Mouse (Mus musculus) E14TG2a.4 (cell line): ENCODE results near the gene Gm43191.
A peak's percentile ranks its signal among the peaks of the same experiment; 100 is the strongest.

Source experiments
- H3K27me3 ChIP-seq: 2 replicates; pipeline ENCODE4 v1.6.1; 2014; ENCODE audit warnings: low read length, control low read depth; ENCODE audit not compliant: insufficient read depth
- H3K36me3 ChIP-seq: 2 replicates; pipeline ENCODE4 v1.6.1; 2014; ENCODE audit warnings: low read length, control low read depth; ENCODE audit not compliant: insufficient read depth
- H3K4me1 ChIP-seq: replicated peaks from 2 replicates; pipeline ENCODE4 v1.6.1; 2014; ENCODE audit warnings: low read depth, low read length, control low read depth
- H3K4me3 ChIP-seq: replicated peaks from 2 replicates; pipeline ENCODE4 v1.5.1; 2014; ENCODE audit warnings: mild to moderate bottlenecking, low read length
- H3K9me3 ChIP-seq: 2 replicates; pipeline ENCODE4 v1.6.1; 2014; ENCODE audit warnings: low read length, control low read depth
- CTCF ChIP-seq: conservative IDR thresholded peaks from 2 replicates; pipeline ENCODE4 v1.5.1; 2014; ENCODE audit warnings: low read length
- NANOG ChIP-seq: IDR thresholded peaks from 2 replicates; pipeline ENCODE4 v1.6.1; 2014; ENCODE audit warnings: borderline replicate concordance, low read length, mixed read lengths
- POU5F1 ChIP-seq: IDR thresholded peaks from 2 replicates; pipeline ENCODE4 v1.6.1; 2014; ENCODE audit warnings: low read length, borderline replicate concordance

Gene Gm43191

GRCm38 (mm10) chr3:116711624-116712435 lies 30.8 kb upstream of the Gm43191 start:
- Histone ChIP-seq H3K27me3 (peaks cover 18% of the 10 kb centered on the region), H3K9me3 (no peaks in the 10 kb centered on the region), H3K36me3 (peaks cover 3% of the 10 kb centered on the region), H3K4me1 (peaks cover 18% of the 10 kb centered on the region), H3K4me3 (peak overlapping the region; percentile 94)
- TF ChIP-seq CTCF (no peak), POU5F1 (no peak), NANOG (no peak)

- Histone ChIP-seq H3K27me3 (peaks cover 18% of the 10 kb centered on the region), H3K9me3 (no peaks in the 10 kb centered on the region), H3K4me3 (peak overlapping the region; percentile 94), H3K4me1 (peaks cover 18% of the 10 kb centered on the region), H3K36me3 (peaks cover 7% of the 10 kb centered on the region)
- no peak for TF ChIP-seq CTCF
- no peak for TF ChIP-seq NANOG
- TF ChIP-seq POU5F1 = no peak
Measured at GRCm38 (mm10) chr3:116710941-116711340, 29.9 kb upstream of the Gm43191 start.

GRCm38 (mm10) chr3:116705637-116706204 lies 24.7 kb upstream of the Gm43191 start:
- Histone ChIP-seq H3K4me1 (peaks cover 19% of the 10 kb centered on the region), H3K9me3 (no peaks in the 10 kb centered on the region), H3K36me3 (peaks cover 7% of the 10 kb centered on the region), H3K27me3 (no peaks in the 10 kb centered on the region), H3K4me3 (no peak overlapping the region)
- no peak for TF ChIP-seq NANOG
- no peak for TF ChIP-seq CTCF
- no peak for TF ChIP-seq POU5F1

DNA sequence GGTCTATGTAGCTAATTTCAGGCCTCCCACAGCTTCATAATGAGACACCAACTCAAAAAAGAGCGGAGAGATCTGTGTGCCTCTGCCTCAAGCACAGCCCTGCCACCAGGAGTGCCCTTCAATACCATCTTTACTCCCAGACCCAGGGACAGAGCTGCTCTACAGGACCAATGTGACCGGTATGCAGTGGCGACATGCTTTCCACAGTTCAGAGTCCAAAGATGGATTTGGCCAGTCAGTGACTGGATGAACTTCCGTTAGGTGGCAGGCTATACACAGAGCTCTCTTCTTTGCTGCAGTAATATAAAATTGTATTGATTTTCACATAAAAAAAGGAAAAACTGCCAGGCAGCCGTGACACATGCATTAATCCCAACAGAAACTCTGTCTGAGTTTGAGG lies 22.8 kb upstream of the Gm43191 start:
- Histone ChIP-seq H3K4me1 (peaks cover 18% of the 10 kb centered on the region), H3K4me3 (no peak overlapping the region), H3K36me3 (peaks cover 7% of the 10 kb centered on the region), H3K9me3 (no peaks in the 10 kb centered on the region), H3K27me3 (no peaks in the 10 kb centered on the region)
- TF ChIP-seq POU5F1 (no peak), CTCF (no peak), NANOG (no peak)

DNA sequence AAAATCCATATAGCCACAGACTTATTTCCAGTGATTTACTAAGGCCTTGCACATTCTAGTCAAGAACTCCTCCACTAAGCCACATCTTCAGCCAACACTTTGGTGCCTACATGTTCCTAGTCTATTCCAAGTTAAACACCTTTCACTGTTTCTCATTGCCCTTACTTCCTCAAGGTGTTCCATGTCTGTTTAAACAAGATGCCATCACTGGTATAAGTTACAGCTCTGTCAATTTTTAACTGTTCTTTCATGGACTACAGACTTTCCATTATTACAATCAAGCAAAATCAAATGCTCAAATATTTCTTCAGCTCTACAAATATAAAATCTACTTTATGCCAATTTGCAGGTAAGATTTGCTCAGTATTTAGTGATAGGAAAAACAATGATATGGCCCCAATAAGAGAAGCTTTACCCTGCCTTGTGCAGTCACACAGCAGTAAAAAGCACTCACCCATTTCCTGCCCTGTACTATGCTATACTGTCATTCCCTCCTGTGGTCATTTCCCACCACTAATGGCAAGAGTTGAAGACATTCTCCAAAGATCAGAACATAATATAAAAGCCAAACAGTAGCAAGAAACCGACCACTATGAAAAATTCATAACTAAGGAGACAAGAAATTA lies 21.7 kb upstream of the Gm43191 start:
- Histone ChIP-seq H3K4me3 (no peak overlapping the region), H3K36me3 (peaks cover 7% of the 10 kb centered on the region), H3K9me3 (no peaks in the 10 kb centered on the region), H3K4me1 (peaks cover 18% of the 10 kb centered on the region), H3K27me3 (no peaks in the 10 kb centered on the region)
- no peak for TF ChIP-seq NANOG
- no peak for TF ChIP-seq POU5F1
- no peak for TF ChIP-seq CTCF

- H3K4me1 ChIP-seq = peaks cover 18% of the 10 kb centered on the region
- TF ChIP-seq POU5F1 = no peak
- no peak for TF ChIP-seq CTCF
- TF ChIP-seq NANOG = no peak
- no peaks in the 10 kb centered on the region for H3K9me3 ChIP-seq
- peaks cover 2% of the 10 kb centered on the region for H3K36me3 ChIP-seq
- no peak overlapping the region for H3K4me3 ChIP-seq
- H3K27me3 ChIP-seq = no peaks in the 10 kb centered on the region
Measured at GRCm38 (mm10) chr3:116701601-116702000, 20.5 kb upstream of the Gm43191 start.

DNA sequence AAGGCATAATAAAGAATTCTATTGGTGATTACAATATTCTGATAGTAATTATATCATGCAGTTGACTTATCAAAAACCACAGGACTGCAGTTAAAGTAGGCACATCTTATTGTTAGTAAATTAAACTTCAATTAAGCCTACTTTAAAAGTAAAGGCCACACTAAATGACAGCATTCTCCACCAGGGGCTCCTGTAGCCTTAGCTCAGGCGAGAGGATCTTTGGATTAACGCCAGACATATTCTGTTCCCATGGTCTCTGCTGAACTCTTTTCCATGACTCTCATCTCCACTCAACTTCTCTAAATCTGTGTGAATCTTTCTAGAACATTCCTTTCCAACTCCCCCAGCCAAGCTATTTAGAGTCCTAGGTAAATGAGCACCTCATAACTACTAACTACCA lies 17.7 kb upstream of the Gm43191 start:
- Histone ChIP-seq H3K4me1 (peaks cover 5% of the 10 kb centered on the region), H3K4me3 (no peak overlapping the region), H3K27me3 (no peaks in the 10 kb centered on the region), H3K9me3 (no peaks in the 10 kb centered on the region), H3K36me3 (peaks cover 3% of the 10 kb centered on the region)
- TF ChIP-seq CTCF (no peak), POU5F1 (no peak), NANOG (no peak)

DNA sequence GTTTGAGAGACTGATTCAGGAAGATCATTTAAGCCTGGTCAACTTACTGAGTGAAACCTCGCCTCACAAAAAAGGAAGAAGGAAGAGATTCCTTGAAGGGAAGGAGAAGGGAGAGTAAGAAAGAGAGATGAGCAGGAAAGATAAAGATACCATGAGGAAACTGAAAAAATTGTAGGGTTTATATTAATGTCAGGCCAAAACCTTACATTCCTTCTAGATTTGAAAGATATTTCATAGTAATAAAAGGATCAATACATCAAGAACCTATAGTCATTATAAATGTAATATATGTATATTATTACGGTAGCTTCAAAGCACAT lies 14.6 kb upstream of the Gm43191 start:
- peaks cover 16% of the 10 kb centered on the region for H3K36me3 ChIP-seq
- no peaks in the 10 kb centered on the region for H3K9me3 ChIP-seq
- peaks cover 5% of the 10 kb centered on the region for H3K4me1 ChIP-seq
- no peak for TF ChIP-seq POU5F1
- no peak for TF ChIP-seq CTCF
- no peak for TF ChIP-seq NANOG
- H3K27me3 ChIP-seq = no peaks in the 10 kb centered on the region
- H3K4me3 ChIP-seq = no peak overlapping the region
